Mouse (Mus musculus) CH12.LX (cell line): ENCODE data around the gene Sh3tc1.

Source experiments
- CTCF ChIP-seq, 2 experiments: IDR thresholded peaks in 1 of 2; conservative IDR thresholded peaks in 1 of 2; 2 replicates each; pipeline ENCODE4 v1.5.1; 2011 to 2012; ENCODE audit warnings: low read depth in 2 of 2, low read length in 2 of 2, improper control_type of control experiment in 1 of 2, inconsistent platforms in 1 of 2, mild to moderate bottlenecking in 1 of 2, moderate library complexity in 1 of 2
- E2F4 ChIP-seq: IDR thresholded peaks from 2 replicates; pipeline ENCODE4 v1.6.1; 2011; ENCODE audit warnings: low read depth, low read length, improper control_type of control experiment; ENCODE audit not compliant: insufficient replicate concordance
- MAFK ChIP-seq: IDR thresholded peaks from 2 replicates; pipeline ENCODE4 v1.6.1; 2011; ENCODE audit warnings: low read length, improper control_type of control experiment; ENCODE audit not compliant: insufficient replicate concordance
- POLR2A ChIP-seq: IDR thresholded peaks from 2 replicates; pipeline ENCODE4 v1.6.1; 2011; ENCODE audit warnings: low read depth, mild to moderate bottlenecking, improper control_type of control experiment, low read length
- SIN3A ChIP-seq: IDR thresholded peaks from 2 replicates; pipeline ENCODE4 v1.6.1; 2012; ENCODE audit warnings: low read length, improper control_type of control experiment, inconsistent platforms
- TCF12 ChIP-seq: IDR thresholded peaks from 2 replicates; pipeline ENCODE4 v1.6.1; 2014; ENCODE audit warnings: low read depth, mild to moderate bottlenecking, inconsistent platforms, low read length, improper control_type of control experiment
- UBTF ChIP-seq: IDR thresholded peaks from 2 replicates; pipeline ENCODE4 v1.6.1; 2012; ENCODE audit warnings: low read depth, mild to moderate bottlenecking, inconsistent platforms, low read length, improper control_type of control experiment, moderate library complexity
- USF2 ChIP-seq: conservative IDR thresholded peaks from 2 replicates; pipeline ENCODE4 v1.6.1; 2011; ENCODE audit warnings: low read depth, low read length, improper control_type of control experiment
- ZMIZ1 ChIP-seq: IDR thresholded peaks from 2 replicates; pipeline ENCODE4 v1.6.1; 2012; ENCODE audit warnings: low read depth, mild to moderate bottlenecking, inconsistent platforms, low read length, improper control_type of control experiment
- ZNF384 ChIP-seq: IDR thresholded peaks from 2 replicates; pipeline ENCODE4 v1.6.1; 2012; ENCODE audit warnings: low read depth, low read length, improper control_type of control experiment, inconsistent platforms

DNA sequence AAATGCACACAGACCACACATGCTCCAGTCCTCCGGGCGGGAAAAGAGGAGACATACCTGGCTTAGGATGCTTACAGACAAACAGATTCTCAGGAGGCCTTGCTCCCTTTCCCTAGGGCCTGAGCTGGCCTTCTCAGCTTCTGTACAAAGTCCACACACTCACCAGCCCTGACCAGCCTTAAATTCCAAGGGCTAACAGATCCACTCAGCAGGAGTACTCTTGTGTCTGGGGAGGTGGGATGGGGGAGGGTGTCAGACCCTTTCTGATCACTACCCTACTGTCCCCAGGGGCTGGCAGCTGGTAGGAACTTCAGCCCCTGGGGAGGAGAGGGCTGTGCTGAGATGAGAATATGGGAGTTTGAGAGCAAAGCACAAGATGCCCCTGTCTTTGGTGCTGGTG, 782 bp downstream of the Sh3tc1 start:
- no peak for TF ChIP-seq POLR2A
- TF ChIP-seq ZNF384, result no peak
- no peak for TF ChIP-seq ZMIZ1
- no peak for TF ChIP-seq SIN3A
- TF ChIP-seq USF2, result no peak
- no peak for TF ChIP-seq CTCF (conservative IDR thresholded peaks at IDR 0.05 in 1 of 2, IDR thresholded peaks at IDR 0.05 in 1 of 2; ENCODE audit: low read depth in 2 of 2, low read length in 2 of 2)
- TF ChIP-seq MAFK, result no peak
- no peak for TF ChIP-seq UBTF
- no peak for TF ChIP-seq TCF12
- no peak for TF ChIP-seq E2F4
